Mouse (Mus musculus): ENCODE measurements around the gene Lrrc8c.

The Lrrc8c gene

GRCm38 (mm10) chr5:105500132-105501121 lies 18.8 kb upstream of the Lrrc8c start:
- in situ Hi-C loops (cut with MboI, MseI) = no loop called here

- in situ Hi-C loops (cut with MboI, MseI) = no loop called here
These were observed 18.1 kb upstream of the Lrrc8c start for GRCm38 (mm10) chr5:105501136-105501535.

GRCm38 (mm10) chr5:105508813-105509212 lies 10.4 kb upstream of the Lrrc8c start:
- in situ Hi-C loops (cut with MboI, MseI) = no loop called here

GRCm38 (mm10) chr5:105512297-105512696 lies 6.9 kb upstream of the Lrrc8c start:
- in situ Hi-C loops (cut with MboI, MseI) = no loop called here

- in situ Hi-C loops (cut with MboI, MseI) = no loop called here
These were observed 3.7 kb upstream of the Lrrc8c start for GRCm38 (mm10) chr5:105515532-105515931.

- in situ Hi-C loops (cut with MboI, MseI) = no loop called here
These were observed 2.9 kb upstream of the Lrrc8c start for GRCm38 (mm10) chr5:105516290-105516689.

GRCm38 (mm10) chr5:105517992-105518625 lies 1.1 kb upstream of the Lrrc8c start:
- in situ Hi-C loops (cut with MboI, MseI) = no loop called here

- in situ Hi-C loops (cut with MboI, MseI) = no loop called here
These were observed 527 bp upstream of the Lrrc8c start for GRCm38 (mm10) chr5:105518626-105519095.

GRCm38 (mm10) chr5:105519976-105520300 lies 750 bp downstream of the Lrrc8c start:
- in situ Hi-C loops (cut with MboI, MseI) = no loop called here

GRCm38 (mm10) chr5:105520442-105520965 lies 1.3 kb downstream of the Lrrc8c start:
- in situ Hi-C loops (cut with MboI, MseI) = no loop called here

GRCm38 (mm10) chr5:105523452-105523851 lies 4.3 kb downstream of the Lrrc8c start:
- in situ Hi-C loops (cut with MboI, MseI) = no loop called here

GRCm38 (mm10) chr5:105525004-105525403 lies 5.8 kb downstream of the Lrrc8c start:
- in situ Hi-C loops (cut with MboI, MseI) = no loop called here

- in situ Hi-C loops (cut with MboI, MseI) = no loop called here
These were observed 7.0 kb downstream of the Lrrc8c start for GRCm38 (mm10) chr5:105526107-105526645.

- in situ Hi-C loops (cut with MboI, MseI) = no loop called here
These were observed 7.6 kb downstream of the Lrrc8c start for GRCm38 (mm10) chr5:105526766-105527165.

GRCm38 (mm10) chr5:105527477-105528331 lies 8.5 kb downstream of the Lrrc8c start:
- in situ Hi-C loops (cut with MboI, MseI) = no loop called here

GRCm38 (mm10) chr5:105530576-105530975 lies 11.4 kb downstream of the Lrrc8c start:
- in situ Hi-C loops (cut with MboI, MseI) = no loop called here

- in situ Hi-C loops (cut with MboI, MseI) = no loop called here
These were observed 16.0 kb downstream of the Lrrc8c start for GRCm38 (mm10) chr5:105535186-105535585.

GRCm38 (mm10) chr5:105536172-105536571 lies 17.0 kb downstream of the Lrrc8c start:
- in situ Hi-C loops (cut with MboI, MseI) = no loop called here

- in situ Hi-C loops (cut with MboI, MseI) = no loop called here
These were observed 18.0 kb downstream of the Lrrc8c start for GRCm38 (mm10) chr5:105537101-105537723.

GRCm38 (mm10) chr5:105541051-105541450 lies 21.9 kb downstream of the Lrrc8c start:
- in situ Hi-C loops (cut with MboI, MseI) = no loop called here

- in situ Hi-C loops (cut with MboI, MseI) = no loop called here
These were observed 25.9 kb downstream of the Lrrc8c start for GRCm38 (mm10) chr5:105545126-105545525.
